Mouse (Mus musculus) ES-CJ7 (cell line): ENCODE results near the gene Stfa1.
"Not testable (repeated sequence)": the region's sequence is repeated elsewhere in the genome, so short reads cannot be mapped to it uniquely, and the experiment has no call there.

Experiments used
- DNase-seq: peaks from one replicate; pipeline ENCODE4 v3.0.0; 2011; ENCODE audit warnings: low read depth, low spot score

The Stfa1 gene

GRCm38 (mm10) chr16:36276796-36277195, at the start of gene Stfa1:
Gene Stfa1 (plus strand): TSS chr16:36276951.
- DNase-seq, result not testable (repeated sequence)

- not testable (repeated sequence) for DNase-seq
Measured at GRCm38 (mm10) chr16:36260585-36260984, 16.2 kb upstream of the Stfa1 start.

DNA sequence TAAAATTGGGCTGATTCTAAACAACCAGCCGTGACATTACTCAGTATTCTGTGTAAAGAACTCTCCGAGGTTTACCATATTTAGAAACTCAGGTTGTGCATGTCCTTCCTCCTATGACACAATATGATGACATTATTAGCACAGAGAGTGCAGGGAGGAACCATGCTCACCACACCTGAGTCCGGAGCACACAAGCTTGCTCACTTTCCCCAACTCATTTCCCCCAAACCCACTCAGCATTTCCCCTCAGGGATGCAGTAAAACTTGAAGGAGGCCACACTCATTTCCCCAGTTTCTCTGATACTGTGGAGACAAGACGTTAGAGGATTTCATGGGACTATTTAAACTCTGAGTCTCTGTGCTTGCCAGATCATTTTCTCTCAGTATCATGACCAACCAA, 12.4 kb downstream of the Stfa1 start:
- no peak for DNase-seq

DNA sequence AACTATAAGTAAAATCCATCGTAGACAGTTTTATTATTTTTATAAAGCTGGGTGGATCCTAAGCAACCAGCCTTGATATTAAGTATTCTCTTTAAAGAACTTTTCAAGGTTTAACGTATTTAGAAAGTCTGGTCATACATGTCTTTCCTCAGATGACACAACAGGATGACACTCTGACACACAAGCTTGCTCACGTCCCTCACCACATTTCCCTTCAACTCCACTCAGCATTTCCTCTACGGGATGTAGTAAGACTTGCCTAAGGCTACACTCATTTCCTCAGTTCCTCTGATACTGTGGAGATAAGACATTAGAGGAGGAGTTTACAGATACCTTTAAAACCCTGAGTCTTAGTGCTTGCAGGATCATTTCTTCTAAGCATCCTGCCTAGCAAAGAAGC, 30.9 kb downstream of the Stfa1 start:
- DNase-seq, result no peak

- DNase-seq, result not testable (repeated sequence)
Measured at GRCm38 (mm10) chr16:36316111-36316510, 39.4 kb downstream of the Stfa1 start.

DNA sequence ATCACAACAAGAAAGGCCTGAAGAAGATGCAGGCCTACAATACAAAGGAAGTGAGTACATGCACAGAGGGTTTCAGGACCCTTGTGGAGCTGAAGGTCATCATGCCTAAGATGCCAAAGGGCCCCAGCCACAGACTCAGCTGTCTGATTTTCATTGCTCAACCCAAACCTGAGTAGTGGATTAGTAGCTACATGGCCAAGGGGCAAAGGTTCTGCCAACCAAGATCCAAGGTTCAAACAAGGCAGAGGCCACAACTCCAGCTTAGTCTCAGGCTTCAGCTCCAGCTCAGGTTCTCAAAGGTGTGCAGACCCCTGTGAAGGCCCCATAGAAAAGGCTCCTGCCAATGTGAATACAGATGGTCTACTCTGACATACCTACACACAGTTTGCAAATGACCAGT, 42.5 kb downstream of the Stfa1 start:
- DNase-seq, result no peak

GRCm38 (mm10) chr16:36334232-36334631, 57.5 kb downstream of the Stfa1 start, which contains the start of gene BC117090:
Gene BC117090 (minus strand): TSS chr16:36334332.
- no peak for DNase-seq
